Mouse (Mus musculus) telencephalon, adult 2 months (tissue): ENCODE results near the gene Uimc1.
A peak's percentile ranks its signal among the peaks of the same experiment; 100 is the strongest.
"Not testable (repeated sequence)": the region's sequence is repeated elsewhere in the genome, so short reads cannot be mapped to it uniquely, and the experiment has no call there.

Experiments
- DNase-seq: peaks from one replicate; pipeline ENCODE4 v3.0.0-alpha.2; 2011; ENCODE audit warnings: low read depth, low spot score

Uimc1 gene

GRCm38 (mm10) chr13:55099726-55100478 lies at the start of gene Uimc1:
Gene Uimc1 (minus strand): TSS chr13:55100300.
- peak; percentile 55 for DNase-seq

GRCm38 (mm10) chr13:55140271-55140670 lies 40.2 kb upstream of the Uimc1 start:
- DNase-seq, result no peak

- no peak for DNase-seq
Observed at GRCm38 (mm10) chr13:55135382-55135781, 35.3 kb upstream of the Uimc1 start.

- DNase-seq, result no peak
Observed at GRCm38 (mm10) chr13:55133448-55133847, 33.3 kb upstream of the Uimc1 start, which contains the start of gene Gm17617. Gene Gm17617 (minus strand): TSS chr13:55133548.

GRCm38 (mm10) chr13:55124903-55125302 lies 24.8 kb upstream of the Uimc1 start:
- no peak for DNase-seq

GRCm38 (mm10) chr13:55114375-55114774 lies 14.3 kb upstream of the Uimc1 start:
- DNase-seq, result no peak

- no peak for DNase-seq
Observed at GRCm38 (mm10) chr13:55107694-55108093, 7.6 kb upstream of the Uimc1 start.

GRCm38 (mm10) chr13:55107116-55107515 lies 7.0 kb upstream of the Uimc1 start:
- no peak for DNase-seq

GRCm38 (mm10) chr13:55105953-55106691 lies 6.0 kb upstream of the Uimc1 start:
- DNase-seq, result no peak

- DNase-seq, result peak; percentile 87
Observed at GRCm38 (mm10) chr13:55105045-55105952, 5.2 kb upstream of the Uimc1 start, which contains the start of gene Zfp346. Gene Zfp346 (plus strand): TSS chr13:55105311.

- DNase-seq, result no peak
Observed at GRCm38 (mm10) chr13:55103351-55103750, 3.3 kb upstream of the Uimc1 start.

GRCm38 (mm10) chr13:55102366-55102765 lies 2.3 kb upstream of the Uimc1 start:
- DNase-seq, result no peak

GRCm38 (mm10) chr13:55101627-55102026 lies 1.5 kb upstream of the Uimc1 start:
- no peak for DNase-seq

GRCm38 (mm10) chr13:55099066-55099725 lies 904 bp downstream of the Uimc1 start:
- no peak for DNase-seq

GRCm38 (mm10) chr13:55097841-55098240 lies 2.3 kb downstream of the Uimc1 start:
- not testable (repeated sequence) for DNase-seq

GRCm38 (mm10) chr13:55092588-55092987 lies 7.5 kb downstream of the Uimc1 start:
- DNase-seq, result peak; percentile 69

- no peak for DNase-seq
Observed at GRCm38 (mm10) chr13:55075597-55075996, 24.5 kb downstream of the Uimc1 start.

GRCm38 (mm10) chr13:55071322-55071721 lies 28.8 kb downstream of the Uimc1 start:
- DNase-seq, result peak; percentile 40

- DNase-seq, result no peak
Observed at GRCm38 (mm10) chr13:55069719-55070118, 30.4 kb downstream of the Uimc1 start.

- no peak for DNase-seq
Observed at GRCm38 (mm10) chr13:55063276-55063675, 36.8 kb downstream of the Uimc1 start.

GRCm38 (mm10) chr13:55058042-55058441 lies 42.1 kb downstream of the Uimc1 start:
- DNase-seq, result no peak
